ENCODE assay signal across 14 mouse cellular contexts in genomic region chr3:41239246-41239645, GRCm38 (mm10).
"Had no signal": no experiment of that assay in that cellular context is flagged by ENCODE, and none has a peak within 500 bp of the region (broad histone marks: within the 10 kb centered on the region; RNA-seq: fewer than 3 reads in every experiment).

No protein-coding gene starts in this region.

- DNase-seq: kidney, adult 9 months; kidney, postnatal 36 days; layer of hippocampus, postnatal 36 days; liver, embryonic 13.5 days; lung, adult 2 months; lung, postnatal 14 days; lung, postnatal 4 days; midbrain, embryonic 14.5 days; right cerebral cortex, adult 18-20 months; right cerebral cortex, postnatal 14 days; spleen, adult 18-20 months; thymus, adult 2 months; thymus, postnatal 14 days; thymus, postnatal 4 days had no signal
